Mouse (Mus musculus) embryonic facial prominence, embryonic 11.5 days (tissue): ENCODE results near the gene Nabp1. TPM values are rescaled to one million over a fixed set of nuclear protein-coding genes. Genes with fewer than 3 reads are reported as not detected.

Experiments
- ATAC-seq: fragments of 200-750 bp; cut with Nextera tagmentation; replicated peaks from 2 replicates; pipeline ENCODE4 v1.8.0; 2017; ENCODE audit warnings: low read depth; ENCODE audit not compliant: insufficient number of reproducible peaks, low FRiP score, low TSS enrichment
- DNase-seq: peaks from one replicate; pipeline ENCODE4 v3.0.0-alpha.2; 2015; ENCODE audit warnings: low spot score
- H3K27ac ChIP-seq: fragments of 300-500 bp; sonication (generic); replicated peaks from 2 replicates; pipeline ENCODE4 v1.5.1; 2014; ENCODE audit warnings: mild to moderate bottlenecking, low read depth, low read length, control low read depth
- H3K27me3 ChIP-seq: fragments of 300-500 bp; sonication (generic); 2 replicates; pipeline ENCODE4 v1.6.1; 2014; ENCODE audit warnings: mild to moderate bottlenecking, low read length, moderate library complexity, mixed read lengths; ENCODE audit not compliant: control insufficient read depth, insufficient read depth
- H3K36me3 ChIP-seq: fragments of 300-500 bp; sonication (generic); replicated peaks from 2 replicates; pipeline ENCODE4 v1.6.1; 2014; ENCODE audit warnings: low read depth, mild to moderate bottlenecking, low read length, moderate library complexity, mixed read lengths; ENCODE audit not compliant: control insufficient read depth, insufficient read depth
- H3K4me1 ChIP-seq: fragments of 300-500 bp; sonication (generic); 2 replicates; pipeline ENCODE4 v1.6.1; 2014; ENCODE audit warnings: low read length, mixed read lengths; ENCODE audit not compliant: control insufficient read depth, insufficient read depth
- H3K4me2 ChIP-seq: fragments of 300-500 bp; sonication (generic); 2 replicates; pipeline ENCODE4 v1.6.1; 2014; ENCODE audit warnings: low read depth, mild to moderate bottlenecking, control low read depth, low read length, moderate library complexity
- H3K4me3 ChIP-seq: fragments of 300-500 bp; sonication (generic); 2 replicates; pipeline ENCODE4 v1.5.1; 2014; ENCODE audit warnings: low read depth, low read length, control low read depth
- H3K9ac ChIP-seq: fragments of 300-500 bp; sonication (generic); replicated peaks from 2 replicates; pipeline ENCODE4 v1.6.1; 2014; ENCODE audit warnings: mild to moderate bottlenecking, control low read depth, low read length
- H3K9me3 ChIP-seq: fragments of 300-500 bp; sonication (generic); replicated peaks from 2 replicates; pipeline ENCODE4 v1.6.1; 2016; ENCODE audit warnings: mild to moderate bottlenecking, low read length, inconsistent platforms, mixed read lengths; ENCODE audit not compliant: control insufficient read depth
- WGBS: fragments of 180-500 bp; shearing (Covaris S2); extraction: QIAGEN DNeasy Blood & Tissue Kit; methylation state at CpG from one replicate; pipeline ENCODE4 v1.1.7; 2014; 5-methylcytosine and 5-hydroxymethylcytosine counted together
- polyA plus RNA-seq: library from polyadenylated mRNA; unstranded; fragments of >200 nt; fragmentation: Nextera tagmentation; extraction: Ambion mirVana; gene quantifications from 2 replicates; pipeline ENCODE4 v1.2.1, GENCODE M21; 2014

Nabp1 gene
- polyA plus RNA-seq, 1 experiment from 2014 or later = 7.9 TPM

DNA sequence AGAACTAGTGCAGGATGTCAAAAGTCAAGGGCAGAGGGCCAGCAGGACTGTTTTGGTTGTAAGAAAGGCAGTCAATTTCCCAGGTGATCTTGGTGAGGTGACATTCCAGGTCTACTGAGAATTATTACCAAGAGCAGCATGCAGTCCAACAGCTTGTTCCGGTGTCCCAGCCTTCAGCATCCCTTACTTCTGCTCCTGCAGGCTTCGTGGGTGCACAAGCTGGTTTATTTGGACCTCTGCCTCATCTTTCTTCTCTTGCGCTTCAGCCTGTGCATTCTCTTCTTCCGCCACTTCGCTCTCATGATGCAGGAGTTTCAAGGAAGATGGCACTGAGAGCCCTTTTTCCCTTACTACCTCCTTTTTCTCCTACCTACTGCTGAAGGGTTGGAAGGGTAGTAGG, 15.2 kb downstream of the Nabp1 start:
- Histone ChIP-seq H3K27me3 (no peaks in the 10 kb centered on the region), H3K36me3 (no peaks in the 10 kb centered on the region), H3K4me1 (no peaks in the 10 kb centered on the region), H3K9me3 (no peaks in the 10 kb centered on the region), H3K4me3 (no peak overlapping the region), H3K4me2 (no peak overlapping the region), H3K9ac (no peak overlapping the region), H3K27ac (no peak overlapping the region)
- whole genome bisulfite sequencing = 88% methylated on average over 5 of the region's 5 CpGs
- ATAC-seq (no peak), DNase-seq (no peak)

- H3K27me3 ChIP-seq = no peaks in the 10 kb centered on the region
- DNase-seq = peak; percentile 84
- H3K36me3 ChIP-seq = no peaks in the 10 kb centered on the region
- H3K9ac ChIP-seq = no peak overlapping the region
- no peaks in the 10 kb centered on the region for H3K4me1 ChIP-seq
- WGBS = 66% methylated on average over 10 of the region's 10 CpGs
- ATAC-seq = 0 out of 2 replicates have a peak, but pooled peaks have one; percentile 52
- H3K9me3 ChIP-seq = no peaks in the 10 kb centered on the region
- H3K27ac ChIP-seq = no peak overlapping the region
- no peak overlapping the region for H3K4me2 ChIP-seq
- H3K4me3 ChIP-seq = no peak overlapping the region
Measured at GRCm38 (mm10) chr1:51458731-51459450, 19.3 kb downstream of the Nabp1 start.

GRCm38 (mm10) chr1:51458089-51458488, 20.1 kb downstream of the Nabp1 start:
- no peaks in the 10 kb centered on the region for H3K27me3 ChIP-seq
- ATAC-seq = no peak
- no peak for DNase-seq
- no peak overlapping the region for H3K27ac ChIP-seq
- H3K4me2 ChIP-seq = no peak overlapping the region
- no peaks in the 10 kb centered on the region for H3K36me3 ChIP-seq
- WGBS = 78% methylated on average over 6 of the region's 6 CpGs
- H3K9ac ChIP-seq = no peak overlapping the region
- no peaks in the 10 kb centered on the region for H3K4me1 ChIP-seq
- H3K9me3 ChIP-seq = no peaks in the 10 kb centered on the region
- H3K4me3 ChIP-seq = no peak overlapping the region

DNA sequence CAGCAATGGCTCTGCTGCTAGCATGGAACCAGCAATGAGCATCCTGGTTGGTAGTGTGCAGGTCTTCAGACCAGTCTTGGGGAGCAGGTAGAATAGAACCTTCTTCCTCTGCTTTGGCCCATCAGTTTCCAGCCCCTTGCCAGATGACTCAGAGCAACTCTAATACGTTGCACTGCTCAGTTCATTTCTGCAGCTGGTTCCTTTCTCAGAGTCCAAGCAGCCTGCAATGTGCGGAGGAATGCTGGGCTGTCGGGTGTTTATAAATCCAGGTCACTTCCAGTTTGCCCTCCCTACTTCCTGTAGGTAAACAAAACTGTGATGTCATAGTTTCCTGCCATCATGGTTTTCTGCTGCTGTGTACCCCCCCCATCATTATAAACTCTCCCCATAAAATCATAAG, 21.0 kb downstream of the Nabp1 start:
- no peak overlapping the region for H3K27ac ChIP-seq
- WGBS = 45% methylated on average over 3 of the region's 3 CpGs
- H3K36me3 ChIP-seq = no peaks in the 10 kb centered on the region
- no peak overlapping the region for H3K4me2 ChIP-seq
- ATAC-seq (no peak), DNase-seq (no peak)
- H3K9ac ChIP-seq = no peak overlapping the region
- no peaks in the 10 kb centered on the region for H3K27me3 ChIP-seq
- H3K4me3 ChIP-seq = no peak overlapping the region
- H3K9me3 ChIP-seq = no peaks in the 10 kb centered on the region
- H3K4me1 ChIP-seq = no peaks in the 10 kb centered on the region

DNA sequence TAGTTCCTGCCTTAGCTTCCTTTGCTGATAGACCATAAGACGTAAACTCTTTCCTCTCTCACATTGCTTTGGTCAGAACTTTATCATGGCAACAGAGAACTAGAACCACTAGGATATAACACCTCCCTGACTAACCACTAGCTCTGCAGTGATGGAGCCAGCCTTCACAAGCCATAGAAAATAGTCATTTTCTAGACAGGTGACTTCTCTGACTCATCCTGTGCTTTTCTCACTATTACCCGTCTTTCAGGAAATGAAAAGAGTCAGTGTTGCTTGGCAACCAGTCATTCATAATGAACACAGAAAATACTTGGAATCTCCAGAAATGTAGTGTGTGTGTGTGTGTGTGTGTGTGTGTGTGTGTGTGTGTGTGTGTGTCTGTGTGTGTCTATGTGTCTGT, 29.4 kb downstream of the Nabp1 start:
- DNase-seq (no peak), ATAC-seq (no peak)
- Histone ChIP-seq H3K27me3 (no peaks in the 10 kb centered on the region), H3K9ac (no peak overlapping the region), H3K27ac (no peak overlapping the region), H3K4me3 (no peak overlapping the region), H3K36me3 (no peaks in the 10 kb centered on the region), H3K4me2 (no peak overlapping the region), H3K4me1 (no peaks in the 10 kb centered on the region), H3K9me3 (no peaks in the 10 kb centered on the region)
- WGBS = 54% methylated on average over 2 of the region's 2 CpGs

DNA sequence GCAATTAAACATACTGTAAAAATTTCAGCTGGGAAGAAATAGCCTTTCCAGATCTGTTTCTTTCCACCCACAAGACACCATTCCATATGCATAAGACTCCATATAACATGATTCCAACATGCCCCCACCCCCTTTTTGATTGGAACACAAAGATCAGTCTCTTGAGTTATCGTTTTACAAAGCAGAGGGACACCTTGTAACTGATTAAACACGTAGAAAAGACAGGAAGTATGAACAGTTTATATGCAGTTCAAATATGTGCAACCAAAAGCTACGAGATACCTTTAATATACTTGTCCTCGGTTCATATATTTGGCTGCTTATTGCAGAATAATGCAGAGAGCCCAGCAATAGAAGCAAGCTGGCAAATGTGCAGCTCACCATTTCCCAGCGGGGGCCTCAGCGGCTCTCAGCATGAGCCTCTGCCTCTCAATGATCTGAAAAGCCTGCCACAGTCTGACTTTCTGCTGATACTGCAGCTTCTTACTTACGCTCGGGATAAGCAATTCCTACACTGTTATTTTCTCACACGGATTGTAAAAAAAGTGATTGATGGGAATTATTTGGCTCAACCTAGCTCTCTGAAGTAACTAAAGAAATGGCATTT, 32.3 kb downstream of the Nabp1 start:
- WGBS = 40% methylated on average over 9 of the region's 9 CpGs
- Histone ChIP-seq H3K4me3 (no peak overlapping the region), H3K4me2 (no peak overlapping the region), H3K36me3 (no peaks in the 10 kb centered on the region), H3K27ac (no peak overlapping the region), H3K27me3 (no peaks in the 10 kb centered on the region), H3K4me1 (no peaks in the 10 kb centered on the region), H3K9me3 (no peaks in the 10 kb centered on the region), H3K9ac (no peak overlapping the region)
- DNase-seq (peak; percentile 42), ATAC-seq (no peak)

DNA sequence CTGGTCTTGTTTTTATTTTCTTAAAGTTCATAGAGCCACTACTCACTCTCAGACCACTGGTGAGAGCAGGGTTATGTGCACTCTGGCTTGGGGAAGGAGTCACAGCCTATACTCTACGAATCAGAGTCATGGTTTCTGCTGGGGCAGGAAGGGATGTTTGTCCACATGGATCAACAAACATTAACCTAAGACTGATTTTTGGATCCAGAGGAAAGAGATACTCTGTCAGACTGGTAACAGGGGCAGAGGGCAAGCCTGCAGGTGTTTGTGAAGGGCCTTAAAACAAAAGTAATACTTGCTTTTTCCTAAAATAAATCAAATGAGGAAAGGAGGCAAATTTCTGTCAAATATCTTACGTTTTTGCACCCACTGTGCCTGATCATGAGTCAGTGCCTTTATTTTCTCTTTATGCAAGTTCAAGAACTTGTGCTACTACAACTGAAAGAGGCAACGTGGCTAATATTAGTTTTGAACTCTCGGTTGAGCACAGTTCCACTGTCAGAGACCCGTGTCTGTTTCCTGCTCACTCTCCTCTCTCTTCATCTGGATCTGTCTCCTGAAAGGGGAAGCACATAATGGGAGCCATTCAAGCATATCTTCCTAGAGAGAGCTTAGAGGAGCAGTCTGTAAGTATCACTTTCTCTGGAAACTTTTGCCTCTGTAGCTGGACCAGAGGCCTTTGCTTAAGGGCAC, 32.9 kb downstream of the Nabp1 start:
- DNase-seq (no peak), ATAC-seq (no peak)
- Histone ChIP-seq H3K9ac (no peak overlapping the region), H3K4me1 (no peaks in the 10 kb centered on the region), H3K4me2 (no peak overlapping the region), H3K36me3 (no peaks in the 10 kb centered on the region), H3K27me3 (no peaks in the 10 kb centered on the region), H3K9me3 (no peaks in the 10 kb centered on the region), H3K27ac (no peak overlapping the region), H3K4me3 (no peak overlapping the region)
- WGBS = 56% methylated on average over 5 of the region's 5 CpGs

GRCm38 (mm10) chr1:51429775-51430174, 48.5 kb downstream of the Nabp1 start:
- no peaks in the 10 kb centered on the region for H3K4me1 ChIP-seq
- no peak overlapping the region for H3K4me2 ChIP-seq
- H3K27ac ChIP-seq = no peak overlapping the region
- H3K9ac ChIP-seq = no peak overlapping the region
- DNase-seq (no peak), ATAC-seq (no peak)
- WGBS = 11% methylated on average over 1 of the region's 1 CpGs
- H3K27me3 ChIP-seq = no peaks in the 10 kb centered on the region
- H3K36me3 ChIP-seq = no peaks in the 10 kb centered on the region
- no peaks in the 10 kb centered on the region for H3K9me3 ChIP-seq
- H3K4me3 ChIP-seq = no peak overlapping the region
